Mouse (Mus musculus): ENCODE data around the gene Crhr1.

Gene Crhr1

DNA sequence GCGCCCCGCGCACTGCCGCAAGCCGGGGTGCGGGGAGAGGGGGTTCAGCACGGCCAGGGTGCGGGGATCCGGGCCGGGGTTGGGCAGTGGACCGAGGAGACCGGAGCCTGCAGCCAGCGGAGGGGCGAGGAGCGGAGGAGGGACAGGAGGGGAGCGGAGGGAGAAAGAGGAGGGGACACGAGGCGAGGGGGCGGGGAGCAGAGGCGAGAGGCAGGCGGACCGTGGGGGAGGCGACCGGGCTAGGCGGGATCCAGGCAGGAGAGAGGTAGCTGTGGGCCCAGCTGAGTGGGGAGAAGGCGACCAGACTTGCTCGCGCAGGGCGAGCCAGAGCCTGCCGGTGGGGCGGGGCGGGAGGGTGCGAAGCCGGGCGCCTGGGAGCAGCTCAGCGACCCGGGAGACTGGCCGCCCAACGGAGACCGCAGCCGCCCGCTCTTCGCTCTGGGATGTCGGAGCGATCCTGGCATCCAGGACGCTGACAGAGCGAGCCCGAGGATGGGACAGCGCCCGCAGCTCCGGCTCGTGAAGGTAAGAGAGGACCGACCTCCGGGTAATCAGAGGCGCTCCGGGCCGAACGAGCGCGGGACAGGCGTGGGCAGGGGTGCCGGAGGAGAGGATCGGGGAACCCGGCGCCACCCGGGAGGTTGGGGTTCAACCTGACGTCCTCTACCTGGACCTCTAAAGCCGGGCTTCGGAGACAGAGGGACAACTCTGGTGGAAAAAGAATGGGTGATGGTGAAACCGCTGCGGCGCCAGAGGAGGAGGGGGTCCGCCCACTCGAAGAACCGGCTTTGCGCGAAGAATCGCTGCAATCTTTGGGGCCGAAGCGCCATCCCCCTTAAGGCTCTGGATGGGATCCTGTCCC lies at the start of gene Crhr1:
Crhr1 (plus strand) TSS at position 276 of the 862 bp plus-strand sequence.
- no peak for DNase-seq

DNA sequence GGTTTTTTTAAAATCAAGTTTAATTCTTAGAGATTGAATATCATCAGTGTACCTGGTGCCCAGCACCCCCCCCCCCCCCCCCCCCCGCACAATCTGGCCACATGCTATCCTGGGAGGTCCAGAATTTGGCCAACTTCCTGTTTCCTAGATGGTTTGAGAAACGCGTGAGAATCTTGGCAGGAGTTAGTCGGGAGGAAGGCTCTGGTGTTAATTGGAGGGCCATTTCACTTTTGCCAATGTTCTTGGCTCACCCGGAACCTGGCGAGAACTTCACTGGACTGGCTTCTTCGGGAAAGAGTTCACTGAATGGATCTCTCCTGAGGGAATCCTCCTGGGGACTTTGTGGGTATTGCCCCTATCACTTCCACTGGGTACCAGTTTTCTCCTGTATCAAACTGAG lies 49.4 kb upstream of the Crhr1 start:
- no peak for DNase-seq

- no peak for DNase-seq
These were observed 48.9 kb upstream of the Crhr1 start for GRCm38 (mm10) chr11:104083716-104084115.

DNA sequence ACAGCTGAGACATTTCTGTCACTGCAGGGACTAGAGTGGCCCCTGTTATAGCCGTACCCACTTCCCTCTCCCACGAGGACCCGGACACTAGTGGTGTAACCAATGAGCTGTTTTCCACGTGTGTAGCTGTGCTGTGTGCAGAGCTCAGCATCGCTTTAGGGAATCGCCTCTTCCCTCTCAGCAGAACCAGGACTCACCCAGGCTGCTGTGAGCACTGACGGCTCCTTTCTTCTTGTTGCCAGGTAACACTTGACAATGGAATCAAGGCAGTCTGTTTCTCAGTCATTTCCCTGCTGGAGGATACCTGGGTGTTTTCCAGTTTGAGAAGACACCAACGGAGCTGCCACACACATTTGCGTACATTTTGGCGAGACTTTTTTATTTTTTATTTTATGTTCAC lies 44.1 kb upstream of the Crhr1 start:
- DNase-seq, result no peak

- no peak for DNase-seq
These were observed 41.9 kb upstream of the Crhr1 start for GRCm38 (mm10) chr11:104090769-104091168.

DNA sequence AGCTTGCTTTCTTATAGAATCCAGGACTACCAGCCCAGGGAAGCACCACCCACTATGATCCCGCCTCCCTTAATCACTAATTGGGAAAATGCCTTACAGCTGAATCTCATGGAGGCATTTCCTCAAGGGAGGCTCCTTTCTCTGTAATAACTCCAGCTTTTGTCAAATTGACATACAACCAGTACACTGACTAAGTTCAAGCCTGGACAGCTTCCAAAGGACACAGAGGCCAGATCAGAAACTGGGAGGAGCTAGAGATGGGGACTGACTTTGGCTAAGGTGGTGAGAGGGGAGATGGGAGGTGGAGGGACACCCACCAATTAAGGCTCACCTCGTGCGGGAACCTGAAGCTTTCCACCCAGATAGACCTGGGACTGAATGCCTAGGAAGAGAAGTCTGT lies 37.5 kb upstream of the Crhr1 start:
- DNase-seq, result no peak

GRCm38 (mm10) chr11:104096536-104096935 lies 36.1 kb upstream of the Crhr1 start:
- no peak for DNase-seq

DNA sequence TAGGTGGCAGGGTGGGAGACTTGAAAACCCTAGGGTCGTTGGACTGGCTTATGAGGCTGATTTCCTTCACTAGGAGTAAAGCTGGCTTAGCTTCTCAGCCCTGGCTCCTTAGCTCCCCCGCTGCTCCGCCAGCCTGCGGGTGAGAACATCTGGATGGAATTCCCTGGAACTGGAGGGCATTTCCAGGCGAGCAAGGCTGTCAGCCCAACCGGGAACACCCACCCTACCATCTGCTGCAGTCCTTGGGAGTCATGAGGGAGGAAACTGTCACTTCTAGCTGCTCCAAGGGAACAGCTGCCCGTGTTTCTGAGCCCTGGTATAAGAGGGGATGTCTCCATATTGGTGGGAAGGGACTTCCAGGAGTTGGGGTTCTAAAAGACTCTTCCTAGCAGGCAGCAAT lies 33.1 kb upstream of the Crhr1 start:
- DNase-seq, result no peak

DNA sequence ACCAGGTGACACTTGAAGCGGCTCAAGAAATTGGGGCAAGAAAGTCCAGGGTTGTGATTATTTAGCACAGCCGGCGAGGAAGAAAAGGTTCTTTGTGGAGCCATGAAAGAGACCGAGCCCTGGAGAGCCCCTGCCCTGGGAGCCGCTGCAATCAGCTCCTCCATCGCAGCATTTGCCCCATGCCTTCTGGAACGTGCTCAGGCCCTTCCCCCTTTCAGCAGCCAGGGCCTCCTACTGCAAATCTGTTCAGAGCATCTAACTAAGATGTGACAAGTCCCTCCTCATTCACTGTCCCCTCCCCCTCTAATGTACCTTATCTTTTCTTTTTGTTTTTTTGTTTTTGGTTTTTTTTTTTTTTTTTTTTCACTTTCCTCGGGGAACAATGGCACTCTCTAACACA lies 30.0 kb upstream of the Crhr1 start:
- DNase-seq, result no peak

GRCm38 (mm10) chr11:104106329-104106728 lies 26.3 kb upstream of the Crhr1 start:
- no peak for DNase-seq

DNA sequence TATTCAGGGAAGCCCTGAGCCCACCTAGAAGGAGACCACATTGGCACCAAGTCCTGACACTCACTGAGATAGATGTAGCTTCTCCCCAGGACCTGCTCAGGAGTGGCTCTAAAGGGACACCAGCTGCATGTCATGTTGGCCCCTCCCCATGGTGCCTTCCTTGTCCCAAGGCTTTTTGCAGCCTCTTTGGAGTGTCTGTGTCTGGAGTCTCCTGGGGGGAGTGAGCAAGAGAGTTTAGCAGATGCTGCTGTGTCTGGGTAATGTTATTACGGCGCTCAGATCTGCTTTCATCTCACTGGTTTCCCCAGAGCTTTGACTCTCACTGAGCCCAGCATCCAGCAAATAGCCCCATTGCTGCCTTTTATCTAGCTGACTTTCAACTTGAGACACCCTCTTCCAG lies 25.7 kb upstream of the Crhr1 start:
- no peak for DNase-seq

- DNase-seq, result no peak
These were observed 22.3 kb upstream of the Crhr1 start for GRCm38 (mm10) chr11:104110366-104110765.

DNA sequence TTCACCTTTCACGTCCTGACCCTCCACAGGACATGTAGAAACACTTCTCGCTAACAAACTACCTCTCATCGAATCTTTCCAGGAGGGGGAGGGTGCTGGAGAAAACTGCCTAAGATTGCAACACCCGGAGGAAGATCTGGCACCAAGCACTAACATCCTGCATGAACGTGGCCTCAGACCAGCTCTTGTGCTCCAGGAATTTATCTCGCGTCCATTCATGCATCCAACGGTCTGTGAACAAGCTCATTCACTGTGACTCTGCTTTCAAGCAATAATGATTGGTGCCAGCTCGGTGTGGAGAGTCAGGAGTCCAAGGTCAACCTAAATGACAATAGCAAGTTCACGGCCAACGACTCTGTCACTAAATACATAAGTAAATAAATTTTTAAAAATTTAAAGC lies 20.8 kb upstream of the Crhr1 start:
- no peak for DNase-seq

DNA sequence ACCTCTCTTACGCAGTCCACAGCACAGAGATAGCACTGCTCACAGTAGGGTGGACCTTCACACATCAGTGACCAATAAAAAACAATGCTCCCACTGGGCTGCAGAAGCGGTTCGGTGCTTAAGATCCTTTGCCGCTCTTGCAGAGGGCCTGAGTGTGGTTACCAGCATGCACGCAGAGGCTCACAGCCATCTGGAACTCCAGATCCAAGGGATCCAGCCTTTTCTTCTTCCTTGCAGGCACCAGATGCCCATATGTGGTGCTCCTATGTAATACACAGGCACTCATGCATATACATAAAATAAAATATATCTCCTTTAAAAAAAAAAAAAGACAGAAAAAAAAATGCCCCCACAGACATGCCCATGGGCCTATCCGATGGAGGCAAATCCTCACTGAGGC lies 19.0 kb upstream of the Crhr1 start:
- no peak for DNase-seq

DNA sequence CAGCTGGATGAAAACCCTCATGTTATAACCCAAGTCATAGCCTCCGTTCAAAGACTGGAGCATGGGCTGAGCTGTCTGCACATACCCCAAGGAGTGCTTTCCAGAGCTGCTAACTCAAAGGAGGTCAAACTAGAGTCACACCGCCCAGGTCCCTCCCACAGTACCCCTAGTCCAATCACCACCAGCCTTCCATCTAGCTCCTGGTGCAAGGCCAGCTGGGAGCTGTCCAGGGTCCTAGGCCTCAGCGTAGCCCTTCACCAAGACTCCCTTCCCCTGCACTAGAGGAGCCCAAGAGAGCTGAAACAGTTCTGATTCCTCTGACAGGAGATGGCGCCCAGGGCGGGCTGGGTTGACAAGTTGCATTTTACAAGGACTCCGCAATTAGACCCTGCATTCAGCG lies 18.0 kb upstream of the Crhr1 start:
- DNase-seq, result peak in 1 of 2 experiments; percentile 11

DNA sequence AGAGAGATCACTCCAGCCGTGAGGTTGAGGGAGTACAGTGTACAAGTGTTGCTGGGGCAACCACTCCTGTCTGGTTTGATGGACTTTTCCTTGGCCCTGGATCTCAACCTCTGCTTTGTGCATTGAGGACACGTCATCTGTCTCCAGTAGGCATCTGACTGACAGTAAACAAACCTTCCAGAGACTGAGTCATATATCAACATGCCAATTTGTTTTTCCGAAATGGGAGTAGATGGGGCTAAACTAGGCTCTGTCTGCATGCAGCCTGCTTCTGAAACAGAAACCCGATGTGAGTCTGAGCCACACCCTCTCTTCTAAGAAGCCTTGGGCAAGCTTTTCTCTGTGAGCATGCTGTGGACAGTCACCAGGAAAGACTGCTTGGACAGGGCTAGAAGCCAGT lies 14.3 kb upstream of the Crhr1 start:
- no peak for DNase-seq

GRCm38 (mm10) chr11:104122966-104123365 lies 9.7 kb upstream of the Crhr1 start:
- no peak for DNase-seq

- DNase-seq, result no peak
These were observed 9.2 kb upstream of the Crhr1 start for GRCm38 (mm10) chr11:104123479-104123878.

DNA sequence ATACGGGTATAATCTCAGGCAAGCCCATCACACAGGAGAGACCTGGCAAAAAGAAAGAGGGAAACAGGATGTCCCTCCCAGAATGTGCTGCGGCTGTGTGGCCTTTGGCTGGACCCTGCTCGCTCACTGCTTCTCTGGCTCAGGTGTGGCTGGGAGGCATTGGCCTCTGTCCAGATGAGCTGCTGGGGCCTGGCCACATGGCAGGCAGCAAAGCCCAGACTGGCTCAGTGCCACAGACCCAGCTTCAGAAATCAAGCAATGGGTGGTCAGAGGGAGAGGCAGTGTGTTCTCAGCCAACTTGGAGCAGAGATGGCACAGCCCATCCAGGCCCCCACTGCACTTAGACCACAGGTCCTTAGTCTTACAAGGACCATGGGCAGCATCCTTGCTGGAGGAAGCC lies 8.1 kb upstream of the Crhr1 start:
- DNase-seq, result no peak

DNA sequence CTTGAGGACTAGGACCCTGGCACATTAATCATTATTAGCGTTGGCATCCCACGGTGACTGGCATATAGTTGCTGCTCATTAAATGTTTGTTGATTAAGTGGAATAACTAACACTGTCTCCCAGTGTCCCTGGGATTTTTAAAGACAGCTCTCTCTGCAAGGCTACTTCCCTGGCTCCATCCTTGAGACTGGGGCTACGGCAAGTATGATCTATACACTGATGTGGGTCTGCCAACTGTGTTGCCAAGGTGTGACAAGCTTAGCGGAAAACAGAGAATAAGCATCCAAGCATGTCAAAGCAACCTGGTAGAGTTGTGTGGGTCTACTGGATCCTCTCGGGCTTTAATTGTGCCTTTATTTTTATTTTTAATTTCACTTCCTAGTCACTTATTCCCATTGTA lies 3.2 kb upstream of the Crhr1 start:
- DNase-seq, result no peak

- no peak for DNase-seq
These were observed 1.7 kb upstream of the Crhr1 start for GRCm38 (mm10) chr11:104130721-104131647.

- DNase-seq, result peak in 1 of 2 experiments; percentile 10
These were observed 899 bp upstream of the Crhr1 start for GRCm38 (mm10) chr11:104131756-104132155.

DNA sequence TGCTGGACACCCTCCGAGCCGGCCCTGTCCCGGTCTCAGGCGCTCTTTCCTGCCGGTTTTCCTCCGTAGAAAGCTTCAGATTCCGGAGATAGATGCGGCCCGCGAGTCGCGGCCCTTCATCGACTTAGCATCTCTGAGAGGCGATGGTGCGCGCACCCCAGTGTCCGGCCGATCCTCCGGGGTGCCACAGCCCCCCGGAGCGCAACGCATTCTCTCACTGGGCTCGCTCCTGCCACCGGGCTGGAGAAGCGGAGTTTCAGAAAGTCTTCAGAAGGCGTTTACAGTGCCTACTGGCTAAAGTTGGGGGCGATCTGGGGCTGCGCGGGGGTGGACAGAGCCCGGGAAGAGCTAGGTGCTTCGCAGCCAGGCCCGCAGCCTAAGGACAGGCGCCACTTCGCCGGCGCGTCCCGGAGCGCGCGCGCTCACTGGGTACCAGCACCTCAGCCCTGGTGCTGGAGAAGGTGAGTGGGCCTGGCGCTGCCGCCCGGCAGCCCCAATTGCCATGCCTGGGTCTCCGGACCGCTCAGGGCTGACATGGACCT lies 858 bp downstream of the Crhr1 start:
- DNase-seq, result no peak

- DNase-seq, result no peak
These were observed 6.3 kb downstream of the Crhr1 start for GRCm38 (mm10) chr11:104138976-104139375.
